Mouse (Mus musculus): ENCODE results near the gene Gm13694.

DNA sequence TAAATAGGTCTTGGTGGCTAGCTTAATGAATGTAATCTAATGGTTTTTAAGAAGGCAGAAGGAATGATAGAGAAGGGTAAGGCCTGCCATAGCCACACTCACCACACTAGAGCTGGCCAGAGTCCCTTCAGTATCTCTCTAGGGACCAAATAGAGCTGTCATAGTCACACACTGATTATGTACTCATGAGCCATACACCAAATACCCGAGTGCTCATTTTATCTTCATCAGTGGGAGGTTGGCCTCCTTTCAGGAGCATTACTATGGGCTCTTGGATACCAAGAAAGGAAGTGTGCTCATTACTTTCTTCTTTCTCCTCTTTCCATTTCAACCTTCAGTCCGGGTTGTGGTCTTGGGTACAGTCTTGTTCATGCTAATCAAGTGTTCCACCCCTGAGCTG is 43.2 kb downstream of the Gm13694 start:
- TF ChIP-seq CTCF (IDR thresholded peaks at IDR 0.05; ENCODE audit: low read depth) (no peak), EP300 (IDR thresholded peaks at IDR 0.05; ENCODE audit: low read depth) (no peak)

Measured in liver, postnatal 0 days (tissue).